Mouse (Mus musculus): ENCODE data around the gene Ankrd10.
A peak's percentile ranks its signal among the peaks of the same experiment; 100 is the strongest.
"Not testable (repeated sequence)": the region's sequence is repeated elsewhere in the genome, so short reads cannot be mapped to it uniquely, and the experiment has no call there.

The Ankrd10 gene

GRCm38 (mm10) chr8:11614126-11614835 lies 21.3 kb downstream of the Ankrd10 start:
- ATAC-seq (ENCODE audit: low TSS enrichment), result peak; percentile 39; the same call in 1 of the 2 replicates

GRCm38 (mm10) chr8:11608848-11609247 lies 26.7 kb downstream of the Ankrd10 start:
- no peak for ATAC-seq (ENCODE audit: low TSS enrichment)

- peak; percentile 89 for ATAC-seq (ENCODE audit: low TSS enrichment)
Measured at GRCm38 (mm10) chr8:11602006-11602680, 33.4 kb downstream of the Ankrd10 start.

GRCm38 (mm10) chr8:11600301-11600951 lies 35.1 kb downstream of the Ankrd10 start:
- no peak for ATAC-seq (ENCODE audit: low TSS enrichment)

- ATAC-seq (ENCODE audit: low TSS enrichment), result no peak
Measured at GRCm38 (mm10) chr8:11593222-11593884, 42.2 kb downstream of the Ankrd10 start.

- no peak for ATAC-seq (ENCODE audit: low TSS enrichment)
Measured at GRCm38 (mm10) chr8:11592296-11592695, 43.3 kb downstream of the Ankrd10 start.

- no peak for ATAC-seq (ENCODE audit: low TSS enrichment)
Measured at GRCm38 (mm10) chr8:11591837-11592236, 43.7 kb downstream of the Ankrd10 start.

GRCm38 (mm10) chr8:11586374-11586745 lies 49.2 kb downstream of the Ankrd10 start:
- no peak for ATAC-seq (ENCODE audit: low TSS enrichment)

- ATAC-seq (ENCODE audit: low TSS enrichment), result no peak
Measured at GRCm38 (mm10) chr8:11585513-11586373, 49.8 kb downstream of the Ankrd10 start.

- no peak for ATAC-seq (ENCODE audit: low TSS enrichment)
Measured at GRCm38 (mm10) chr8:11575604-11576384, 59.8 kb downstream of the Ankrd10 start.

GRCm38 (mm10) chr8:11574911-11575603 lies 60.5 kb downstream of the Ankrd10 start:
- no peak for ATAC-seq (ENCODE audit: low TSS enrichment)

GRCm38 (mm10) chr8:11572428-11572827 lies 63.1 kb downstream of the Ankrd10 start:
- ATAC-seq (ENCODE audit: low TSS enrichment), result no peak

- ATAC-seq (ENCODE audit: low TSS enrichment), result no peak
Measured at GRCm38 (mm10) chr8:11571950-11572349, 63.6 kb downstream of the Ankrd10 start.

GRCm38 (mm10) chr8:11570742-11571141 lies 64.8 kb downstream of the Ankrd10 start:
- ATAC-seq (ENCODE audit: low TSS enrichment), result no peak

GRCm38 (mm10) chr8:11569260-11570097 lies 66.1 kb downstream of the Ankrd10 start:
- no peak for ATAC-seq (ENCODE audit: low TSS enrichment)

- not testable (repeated sequence) for ATAC-seq (ENCODE audit: low TSS enrichment)
Measured at GRCm38 (mm10) chr8:11568193-11568592, 67.4 kb downstream of the Ankrd10 start.

GRCm38 (mm10) chr8:11564721-11565120 lies 70.8 kb downstream of the Ankrd10 start:
- no peak for ATAC-seq (ENCODE audit: low TSS enrichment)

- ATAC-seq (ENCODE audit: low TSS enrichment), result no peak
Measured at GRCm38 (mm10) chr8:11564236-11564635, 71.3 kb downstream of the Ankrd10 start.
